Mouse (Mus musculus) kidney, adult 9 months (tissue): ENCODE results near the gene Mgp.
A peak's percentile ranks its signal among the peaks of the same experiment; 100 is the strongest.

Experiments used
- DNase-seq: peaks from one replicate; pipeline ENCODE4 v3.0.0; 2022

The Mgp gene

DNA sequence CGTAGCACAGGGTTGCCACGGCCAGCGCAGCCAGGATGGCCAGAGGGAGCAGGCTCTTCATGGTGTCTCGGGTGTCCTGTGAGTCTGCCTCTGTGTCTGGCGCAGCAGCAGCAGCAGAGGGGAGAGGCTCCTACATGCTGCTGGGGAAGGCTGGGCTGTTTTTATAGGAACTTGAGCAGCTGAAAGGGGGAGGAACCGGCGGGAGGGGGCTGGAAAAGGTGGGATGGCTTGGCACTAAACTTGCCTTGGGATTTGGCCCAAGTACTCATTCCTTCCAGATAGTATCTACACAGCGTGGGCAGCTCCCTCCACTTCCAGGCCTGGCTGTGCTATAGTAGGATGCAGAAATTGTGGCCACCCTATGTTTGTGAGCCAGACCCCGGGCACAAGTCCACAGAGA is at the start of gene Mgp:
TSS of gene Mgp (minus strand) at position 154 of the 400 bp plus-strand sequence.
- no peak for DNase-seq

GRCm38 (mm10) chr6:136925049-136925448 is 49.4 kb upstream of the Mgp start:
- no peak for DNase-seq

DNA sequence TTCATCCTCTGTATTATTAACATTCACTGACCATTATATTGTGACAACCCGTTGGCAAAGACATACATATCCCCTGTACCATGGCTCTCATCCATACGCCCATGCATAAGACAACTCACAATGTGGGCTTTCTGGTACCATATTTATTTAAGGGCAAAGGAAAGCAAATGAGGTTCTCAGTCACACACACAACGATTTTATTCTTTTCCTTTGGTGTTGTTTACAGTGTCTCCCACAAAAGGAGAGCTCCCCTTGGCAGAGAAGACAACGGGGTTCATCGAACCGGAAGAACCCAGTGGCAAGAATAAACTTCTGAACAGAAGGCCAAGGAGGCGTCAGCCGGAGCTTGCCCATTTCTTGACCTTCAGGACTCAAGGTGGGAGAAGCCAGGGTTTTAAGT is 47.9 kb upstream of the Mgp start, which contains the start of gene Pde6h:
TSS of gene Pde6h (plus strand) at position 301 of the 400 bp plus-strand sequence.
- DNase-seq: no peak

- no peak for DNase-seq
These were observed 47.2 kb upstream of the Mgp start for GRCm38 (mm10) chr6:136922871-136923270.

DNA sequence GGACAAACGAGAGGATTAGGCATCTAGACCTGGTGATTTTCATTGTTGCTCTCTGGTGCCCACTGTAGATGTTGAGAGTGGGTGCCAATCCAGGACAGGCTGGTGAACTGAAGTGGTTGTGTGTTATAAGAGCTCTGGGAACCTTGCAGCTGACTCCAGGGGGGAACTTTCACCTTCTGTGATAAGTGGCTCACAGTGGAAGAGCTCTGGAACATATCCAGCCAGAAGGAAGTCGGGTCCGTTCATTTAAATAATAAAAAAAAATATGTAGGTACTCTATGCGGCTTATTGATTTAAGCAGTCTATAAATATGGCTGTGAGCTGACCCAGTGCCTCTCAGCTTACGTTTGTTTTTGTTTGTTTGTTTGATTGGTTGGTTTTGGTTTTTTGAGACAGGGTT is 46.5 kb upstream of the Mgp start, which contains the start of gene Erp27:
TSS of gene Erp27 (minus strand) at position 101 of the 400 bp plus-strand sequence.
- DNase-seq: no peak

GRCm38 (mm10) chr6:136921601-136922000 is 46.0 kb upstream of the Mgp start:
- no peak for DNase-seq

GRCm38 (mm10) chr6:136920320-136921257 is 45.0 kb upstream of the Mgp start:
- DNase-seq: peak; percentile 87

DNA sequence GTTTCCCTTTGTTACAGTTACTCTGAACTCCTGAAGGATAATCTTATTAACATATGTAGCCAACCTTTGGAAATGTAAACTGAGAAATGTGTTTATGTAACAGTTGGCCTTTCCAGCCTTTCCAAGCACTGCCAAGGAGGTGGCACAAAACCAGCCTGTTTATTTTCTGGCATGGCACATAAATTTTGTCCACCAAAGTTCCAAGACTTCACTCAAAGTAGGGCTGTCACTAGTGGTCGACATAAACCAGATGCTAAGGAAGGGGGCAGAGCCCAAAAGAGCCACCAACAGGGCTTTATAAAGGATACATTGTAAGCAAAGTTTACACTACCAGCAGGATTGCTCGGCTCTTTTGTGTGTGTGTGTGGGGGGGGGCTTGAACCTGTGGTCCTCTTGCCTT is 42.3 kb upstream of the Mgp start:
- DNase-seq: no peak

GRCm38 (mm10) chr6:136915721-136916395 is 40.2 kb upstream of the Mgp start:
- DNase-seq: peak; percentile 79

- no peak for DNase-seq
These were observed 38.6 kb upstream of the Mgp start for GRCm38 (mm10) chr6:136914234-136914633.

DNA sequence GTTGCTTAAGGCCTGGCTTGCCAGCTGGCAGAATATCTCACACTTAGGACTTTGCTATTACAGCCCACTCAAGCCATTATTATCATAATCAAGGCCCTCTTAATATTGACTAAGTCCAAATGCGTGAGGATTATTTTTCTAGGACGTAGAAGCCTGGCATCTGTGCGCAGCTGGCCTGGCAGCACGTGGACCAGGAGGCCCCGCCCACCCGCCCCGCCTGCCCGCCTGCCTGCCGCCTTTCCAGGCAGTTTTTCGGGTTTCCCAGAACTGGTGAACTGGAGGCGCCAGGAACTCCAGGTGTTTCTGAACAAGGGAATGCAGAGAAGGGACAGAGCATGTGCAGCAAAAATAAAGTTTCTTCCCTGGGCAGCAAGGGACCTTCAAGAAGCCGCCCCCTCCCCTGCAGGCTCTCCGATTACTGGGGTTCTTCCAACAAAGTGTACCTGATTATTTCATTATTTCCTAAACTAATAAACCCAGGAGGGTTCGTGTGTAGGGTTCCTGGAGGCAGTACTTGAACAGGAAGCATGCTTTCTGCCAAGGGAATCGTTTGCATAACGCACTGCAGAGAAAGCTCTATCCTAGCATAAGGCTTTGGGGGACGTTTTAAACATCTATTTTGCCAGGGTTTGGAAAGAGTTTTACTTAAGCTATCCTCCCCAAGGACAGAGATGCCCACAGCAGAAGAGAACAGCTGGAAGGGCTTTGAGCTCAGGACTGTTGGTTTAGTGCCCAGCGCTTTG is 37.9 kb upstream of the Mgp start:
- DNase-seq: peak; percentile 35

DNA sequence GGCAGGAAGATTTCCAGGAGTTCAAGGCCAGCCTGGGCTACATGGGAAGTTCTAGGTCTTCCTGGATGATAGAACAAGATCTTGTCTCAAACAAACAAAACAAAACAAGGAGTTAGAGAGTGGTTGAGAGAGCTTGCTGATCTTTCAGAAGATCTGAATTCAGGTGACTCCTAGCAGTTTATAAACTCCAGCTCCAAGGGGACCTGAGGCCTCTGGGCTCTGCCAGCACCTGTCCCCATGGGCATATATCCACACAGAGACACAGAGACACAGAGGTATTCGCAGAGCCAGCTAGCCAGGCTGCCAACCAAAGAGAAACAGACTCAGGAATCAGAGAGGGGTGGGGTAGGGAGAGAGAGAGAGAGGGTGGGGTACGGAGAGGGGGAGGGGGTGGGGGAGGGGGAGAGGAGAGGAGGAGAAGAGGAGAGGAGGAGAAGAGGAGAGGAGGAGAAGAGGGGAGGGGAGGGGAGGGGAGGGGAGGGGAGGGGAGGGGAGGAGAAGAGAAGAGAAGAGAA is 37.2 kb upstream of the Mgp start:
- no peak for DNase-seq

DNA sequence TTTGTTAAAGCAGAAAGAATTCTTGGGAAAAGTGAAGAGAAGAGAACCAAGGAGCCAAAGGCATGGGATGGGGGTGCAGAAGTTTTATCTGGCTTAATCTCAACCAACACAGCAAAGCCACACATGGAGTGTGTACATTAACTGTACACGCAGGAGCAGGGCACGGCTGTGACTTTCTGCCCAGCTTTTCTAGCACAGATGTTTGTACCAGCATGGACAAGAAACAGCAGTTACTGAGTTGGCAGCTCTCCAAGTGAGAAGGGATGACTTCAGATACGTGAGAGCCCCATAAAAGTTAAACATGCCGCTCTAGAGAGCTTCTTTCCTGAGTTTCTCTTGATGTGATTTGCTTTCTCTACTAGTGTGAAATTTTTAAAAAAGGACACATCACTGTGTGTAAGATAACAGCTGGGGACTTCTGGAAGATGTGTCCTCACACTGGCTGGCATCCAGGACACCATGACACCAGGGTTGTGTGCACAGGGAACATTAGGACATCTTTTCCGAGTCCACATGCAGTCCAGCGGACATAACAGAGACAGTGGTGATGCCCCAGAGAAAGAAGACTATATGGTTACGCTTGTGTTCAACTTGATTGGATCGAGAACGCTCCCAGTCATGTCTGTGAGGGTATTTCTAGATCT is 34.7 kb upstream of the Mgp start:
- DNase-seq: no peak

DNA sequence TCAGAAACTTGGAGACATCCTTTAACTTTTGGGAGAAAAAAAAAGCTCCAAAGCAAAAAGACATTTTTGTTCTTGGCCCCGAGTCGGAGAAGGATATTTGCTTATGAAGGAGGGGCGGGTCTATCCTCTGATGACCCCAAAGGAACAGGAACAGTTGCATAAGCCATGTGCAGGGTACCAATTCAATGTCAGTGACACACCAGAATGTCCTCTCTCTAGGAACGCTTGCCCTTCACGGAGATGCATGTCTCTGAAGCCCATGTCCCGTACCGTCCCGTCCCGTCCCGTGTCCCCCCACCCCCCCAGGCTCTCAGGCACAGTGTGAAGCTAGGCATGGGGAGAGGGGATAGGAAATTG is 31.3 kb upstream of the Mgp start:
- peak; percentile 46 for DNase-seq

DNA sequence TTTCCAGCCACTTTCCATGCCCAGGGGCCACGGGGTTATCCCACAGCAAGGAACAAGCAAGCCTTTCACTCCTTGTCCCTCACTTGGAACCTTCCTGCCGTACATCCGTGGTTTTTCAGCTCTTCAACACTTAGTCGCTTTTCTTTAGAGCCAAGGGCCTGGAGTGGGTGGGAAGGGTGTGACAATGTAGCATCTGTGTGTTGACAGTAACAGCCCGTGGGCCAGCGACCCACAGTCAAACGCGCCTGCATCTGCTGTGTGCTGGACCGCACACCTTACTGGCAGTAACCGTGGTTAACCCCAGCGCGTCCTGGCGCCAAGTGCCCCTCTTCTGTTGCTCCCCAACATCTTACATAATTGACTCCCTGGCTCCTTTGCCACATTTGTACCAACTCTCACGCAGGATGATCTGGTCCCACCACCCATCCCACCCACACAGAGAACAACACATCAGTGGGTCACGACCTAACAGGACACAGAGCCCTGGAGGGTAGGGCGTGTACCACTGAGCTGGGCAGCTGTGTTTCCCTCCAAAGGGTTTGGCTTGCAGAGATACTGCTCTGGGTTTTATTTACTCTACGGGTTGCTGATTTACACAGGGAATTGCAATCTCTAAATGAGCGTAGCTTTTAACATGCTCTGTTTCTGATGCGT is 30.8 kb upstream of the Mgp start:
- DNase-seq: no peak

DNA sequence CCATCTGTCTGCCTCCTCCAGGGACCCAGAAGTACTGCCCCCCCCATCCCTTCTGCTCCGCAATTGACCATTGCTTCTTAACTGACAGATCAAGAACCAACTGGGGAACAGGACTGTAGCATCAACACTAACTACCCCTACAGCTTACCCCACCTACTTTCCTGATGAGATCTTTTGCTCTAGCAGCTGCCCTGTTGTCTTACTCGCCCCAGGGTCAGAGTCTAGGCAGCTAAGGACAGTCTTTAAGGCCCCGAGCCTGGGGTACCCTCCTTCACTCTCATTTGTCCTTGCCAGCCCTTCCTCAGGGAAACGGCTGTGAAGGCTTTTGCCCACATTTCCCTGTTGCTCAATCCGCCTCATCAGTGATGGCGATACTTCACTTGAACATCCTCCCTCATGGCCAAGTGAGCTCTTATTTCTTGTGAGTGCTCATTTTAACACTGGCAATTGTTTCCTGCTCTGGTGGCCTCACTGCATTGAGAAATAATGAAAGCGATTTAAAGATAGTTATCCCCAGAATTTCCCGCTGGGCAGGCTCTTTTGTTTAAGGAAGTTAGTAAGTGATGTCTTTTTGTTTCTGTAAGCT is 28.4 kb upstream of the Mgp start:
- DNase-seq: no peak

DNA sequence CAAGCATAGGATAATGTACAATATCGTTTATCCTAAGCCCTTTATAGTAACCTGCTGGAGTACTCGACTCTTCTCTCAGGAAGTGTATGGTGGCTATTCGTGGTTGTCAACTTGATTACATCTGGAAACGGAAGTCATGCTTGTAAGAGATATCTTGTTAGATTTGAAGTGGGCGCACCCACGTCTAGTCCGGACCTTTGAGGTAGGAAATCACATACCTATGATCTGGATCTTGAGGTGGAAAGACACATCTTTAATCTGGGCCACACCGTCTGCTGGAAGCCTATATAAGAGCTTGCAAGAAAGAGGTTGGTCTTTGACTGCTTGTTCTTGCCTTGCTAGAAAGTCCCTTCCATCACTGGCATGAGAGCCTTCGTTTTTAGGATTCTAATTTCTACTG is 26.9 kb upstream of the Mgp start:
- no peak for DNase-seq

DNA sequence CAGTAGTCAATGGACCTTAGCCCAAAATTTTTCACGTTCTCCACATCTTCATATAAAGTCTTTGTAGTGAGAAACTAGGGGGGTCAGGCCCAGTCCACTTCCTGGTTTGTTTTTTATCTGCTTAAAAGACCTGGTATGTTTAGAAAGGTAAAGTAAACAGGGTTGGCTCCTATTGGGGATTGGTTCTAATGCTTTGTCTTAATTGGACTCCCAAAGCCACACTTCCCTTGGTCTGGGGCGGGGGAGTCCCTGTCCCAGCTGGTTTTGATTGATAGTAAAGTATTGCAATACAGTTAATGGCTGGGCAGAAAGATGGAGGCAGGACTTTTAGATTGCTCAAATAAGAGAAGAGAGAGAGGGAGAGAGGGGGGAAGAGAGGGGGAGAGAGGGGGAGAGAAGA is 25.4 kb upstream of the Mgp start:
- no peak for DNase-seq

DNA sequence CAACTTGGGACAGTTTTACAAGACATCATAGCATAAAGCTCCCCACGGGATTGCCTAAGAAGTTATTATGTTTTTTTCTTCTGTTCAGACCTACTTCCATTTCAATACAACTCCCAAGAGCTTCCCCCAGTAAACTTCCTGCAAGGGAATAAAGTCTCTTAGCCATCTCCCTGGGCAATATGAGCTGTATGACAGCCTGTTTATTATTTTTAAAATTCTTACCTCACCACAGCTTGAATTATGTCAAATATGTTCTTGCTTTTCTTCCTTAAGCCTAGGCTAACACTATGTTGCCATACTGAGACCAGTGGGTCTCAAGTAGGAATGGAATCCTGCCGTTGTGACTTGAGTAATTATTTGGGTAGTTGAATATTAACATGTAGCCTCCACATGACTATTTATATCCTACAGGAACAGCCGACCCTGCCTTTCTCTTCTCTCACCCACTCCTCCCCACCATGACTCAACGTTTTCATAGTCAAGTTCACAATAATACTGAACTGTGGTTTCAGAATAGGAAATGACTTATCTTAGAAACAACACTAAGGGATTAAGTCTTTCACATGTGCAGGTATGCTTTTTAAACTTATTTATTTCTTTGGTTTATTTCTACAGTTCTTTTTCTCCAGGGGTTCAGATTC is 24.9 kb upstream of the Mgp start:
- no peak for DNase-seq

GRCm38 (mm10) chr6:136898954-136899353 is 23.3 kb upstream of the Mgp start:
- no peak for DNase-seq

GRCm38 (mm10) chr6:136898222-136898621 is 22.6 kb upstream of the Mgp start:
- DNase-seq: no peak
